Mouse (Mus musculus): ENCODE results near the gene Prmt8.

DNA sequence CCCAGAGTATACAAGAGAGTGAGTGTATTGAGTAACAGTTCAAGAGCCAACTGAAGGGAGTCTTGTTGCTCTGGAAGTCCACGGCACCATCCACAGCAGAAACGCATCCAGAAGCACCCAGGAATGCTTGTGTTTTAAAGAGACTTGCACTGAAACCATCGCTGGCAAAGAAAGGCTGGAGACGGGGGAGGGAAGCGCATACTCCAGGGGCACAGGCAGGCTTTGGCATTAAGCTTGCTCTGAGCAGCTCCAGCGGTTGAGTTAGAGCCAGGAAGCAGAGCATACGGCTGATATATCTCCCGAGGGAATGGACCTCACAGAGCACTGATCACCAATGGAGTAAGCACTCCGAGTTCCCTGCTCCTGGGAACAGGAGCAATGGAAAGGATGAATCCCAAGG lies 91.0 kb downstream of the Prmt8 start:
- no peak for TF ChIP-seq CTCF (IDR thresholded peaks at IDR 0.05; ENCODE audit: insufficient read depth, low read length)
- TF ChIP-seq POLR2A (IDR thresholded peaks at IDR 0.05; ENCODE audit: borderline replicate concordance, extremely low read depth, low read depth, low read length) = no peak

All from lung, adult 2 months (tissue).